Mouse (Mus musculus): ENCODE measurements around the gene Nceh1.
A peak's percentile ranks its signal among the peaks of the same experiment; 100 is the strongest.
"Not testable (repeated sequence)": the region's sequence is repeated elsewhere in the genome, so short reads cannot be mapped to it uniquely, and the experiment has no call there.

Nceh1 gene

DNA sequence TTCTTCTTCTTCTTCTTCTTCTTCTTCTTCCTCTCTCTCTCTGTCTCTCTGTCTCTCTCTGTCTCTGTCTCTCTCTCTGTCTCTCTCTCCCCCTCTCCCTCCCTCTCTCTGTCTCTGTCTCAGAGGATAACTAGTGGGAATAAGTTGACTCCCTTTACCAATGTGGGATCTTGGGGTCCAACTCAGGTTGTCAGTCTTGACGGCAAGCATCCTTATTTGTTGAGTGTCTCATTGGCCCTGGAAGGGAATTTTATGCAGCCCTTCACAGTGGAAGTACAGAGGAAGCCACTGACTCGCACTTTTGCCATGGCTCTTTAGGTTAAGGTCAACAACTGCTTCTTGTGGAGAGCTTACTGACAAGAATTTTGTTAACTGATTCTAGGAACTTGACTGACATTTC lies 105.5 kb downstream of the Nceh1 start:
- DNase-seq = no peak

DNA sequence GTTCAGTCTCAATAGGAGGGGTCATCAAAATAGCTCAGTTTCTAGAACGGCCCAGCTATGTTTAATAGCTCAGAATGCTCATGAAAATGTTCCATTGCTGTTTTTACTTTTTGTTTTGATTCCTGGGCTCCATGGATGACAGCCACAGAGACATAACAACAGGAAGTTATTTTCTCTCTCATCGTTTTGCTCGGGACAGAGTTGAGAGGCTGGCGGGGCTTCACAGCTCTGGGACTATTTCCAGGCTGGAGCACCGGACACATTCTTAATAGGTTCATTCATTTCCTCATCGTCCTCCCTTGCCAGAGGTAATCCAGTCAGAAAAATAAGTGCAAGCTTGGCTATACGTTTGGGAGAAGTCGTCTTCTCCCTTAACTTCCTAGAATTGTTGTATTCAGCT lies 106.1 kb downstream of the Nceh1 start:
- DNase-seq = peak; percentile 39

DNA sequence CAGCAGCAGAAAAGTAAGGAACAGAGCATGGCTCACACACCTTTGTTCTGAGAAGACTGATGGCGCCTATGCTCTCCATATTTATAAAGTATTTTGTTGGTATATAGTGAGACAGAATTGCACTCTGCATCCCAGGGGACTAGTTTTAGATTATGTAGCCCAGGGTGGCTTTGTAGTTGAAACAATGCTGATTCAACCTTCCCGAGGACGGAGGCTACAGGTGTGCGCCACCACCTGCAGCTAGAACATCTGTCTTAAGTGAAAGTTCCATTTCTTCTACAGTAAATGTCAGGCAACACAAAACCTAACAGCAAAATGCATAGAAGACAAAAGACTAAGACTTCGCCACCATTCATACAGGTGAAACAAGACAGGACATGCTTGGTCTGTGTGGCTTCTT lies 107.5 kb downstream of the Nceh1 start:
- no peak for DNase-seq

DNA sequence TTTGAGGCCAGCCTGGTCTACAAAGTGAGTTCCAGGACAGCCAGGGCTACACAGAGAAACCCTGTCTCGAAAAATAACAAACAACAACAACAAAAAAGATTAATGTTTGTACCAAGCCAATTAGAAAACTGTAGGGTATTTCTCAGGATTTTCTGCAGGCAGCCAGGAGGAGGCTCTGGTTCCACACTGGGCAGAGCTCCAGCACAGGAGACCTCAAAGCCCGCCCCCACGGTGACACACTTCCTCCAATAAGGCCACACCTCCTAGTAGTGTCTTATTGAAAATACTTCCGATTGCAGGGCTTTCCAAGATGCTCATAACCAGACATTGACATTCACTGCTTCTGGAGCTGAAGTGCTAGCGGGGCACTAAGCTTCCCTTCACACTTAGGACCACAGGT lies 108.2 kb downstream of the Nceh1 start:
- DNase-seq = not testable (repeated sequence)

DNA sequence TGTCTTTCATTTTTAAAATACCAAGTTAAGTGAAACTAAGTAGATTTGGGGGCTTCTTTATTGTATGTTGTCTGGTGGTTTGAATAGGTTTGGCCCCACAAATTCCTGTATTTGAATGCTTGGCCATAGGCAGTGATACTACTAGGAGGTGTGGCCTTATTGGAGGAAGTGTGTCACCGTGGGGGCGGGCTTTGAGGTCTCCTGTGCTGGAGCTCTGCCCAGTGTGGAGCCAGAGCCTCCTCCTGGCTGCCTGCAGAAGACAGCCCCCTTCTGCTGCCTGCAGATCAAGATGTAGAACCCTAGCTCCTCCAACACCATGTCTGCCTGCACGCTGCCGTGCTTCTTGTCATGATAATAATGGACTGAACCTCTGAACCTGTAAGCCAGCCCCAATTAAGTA lies 108.6 kb downstream of the Nceh1 start:
- DNase-seq = not testable (repeated sequence)

DNA sequence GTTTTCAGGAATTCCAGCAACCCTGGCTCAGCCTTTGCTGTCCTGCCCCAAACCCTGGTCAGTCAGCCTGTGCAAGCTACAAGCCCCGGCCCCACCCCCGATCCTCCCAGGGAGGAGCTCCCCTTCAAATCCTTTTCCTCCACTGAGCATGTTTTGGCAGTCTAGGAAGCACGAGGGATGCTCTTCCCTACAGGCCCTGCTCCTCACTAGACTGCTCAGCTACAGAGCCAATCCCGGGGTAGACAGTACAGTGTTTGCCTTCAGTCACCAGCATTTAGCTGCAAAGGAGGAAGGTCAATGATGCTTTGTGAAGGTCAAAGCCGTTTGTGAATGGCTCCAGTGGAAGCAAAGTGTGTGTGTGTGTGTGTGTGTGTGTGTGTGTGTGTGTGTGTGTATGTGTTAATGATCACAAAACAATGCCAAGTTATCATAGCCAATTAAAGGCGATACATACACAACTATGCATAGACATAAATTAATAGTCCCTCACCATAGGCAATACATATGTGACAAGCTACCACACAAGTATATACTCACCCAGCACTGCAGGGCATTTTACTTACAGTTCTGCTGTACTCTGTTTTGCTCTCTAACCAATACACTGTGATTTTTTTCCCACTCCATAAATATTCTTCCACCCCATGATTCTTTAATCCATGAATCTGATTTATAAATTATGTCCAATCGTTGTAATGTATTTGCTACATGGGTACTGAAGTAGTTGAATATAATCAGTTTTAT lies 111.0 kb downstream of the Nceh1 start:
- no peak for DNase-seq

DNA sequence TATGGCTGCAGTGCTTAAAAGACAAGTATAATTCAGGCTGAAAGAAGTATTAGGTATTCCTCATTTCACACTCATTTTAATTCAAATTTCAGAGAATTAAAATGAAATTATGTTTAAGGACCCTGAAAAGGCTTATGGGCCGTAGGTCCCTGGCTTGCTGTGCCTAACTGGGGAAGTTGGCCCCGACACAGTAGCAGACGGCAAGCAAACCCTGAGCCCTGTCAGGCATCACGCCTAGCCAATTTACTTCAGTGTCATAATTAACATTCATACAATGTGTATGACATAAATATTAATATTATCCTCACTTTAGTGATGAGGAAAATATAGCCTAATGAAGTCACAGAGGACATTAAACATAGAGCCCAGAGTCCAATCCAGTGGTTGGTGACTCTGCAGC lies 117.7 kb downstream of the Nceh1 start:
- DNase-seq = no peak

DNA sequence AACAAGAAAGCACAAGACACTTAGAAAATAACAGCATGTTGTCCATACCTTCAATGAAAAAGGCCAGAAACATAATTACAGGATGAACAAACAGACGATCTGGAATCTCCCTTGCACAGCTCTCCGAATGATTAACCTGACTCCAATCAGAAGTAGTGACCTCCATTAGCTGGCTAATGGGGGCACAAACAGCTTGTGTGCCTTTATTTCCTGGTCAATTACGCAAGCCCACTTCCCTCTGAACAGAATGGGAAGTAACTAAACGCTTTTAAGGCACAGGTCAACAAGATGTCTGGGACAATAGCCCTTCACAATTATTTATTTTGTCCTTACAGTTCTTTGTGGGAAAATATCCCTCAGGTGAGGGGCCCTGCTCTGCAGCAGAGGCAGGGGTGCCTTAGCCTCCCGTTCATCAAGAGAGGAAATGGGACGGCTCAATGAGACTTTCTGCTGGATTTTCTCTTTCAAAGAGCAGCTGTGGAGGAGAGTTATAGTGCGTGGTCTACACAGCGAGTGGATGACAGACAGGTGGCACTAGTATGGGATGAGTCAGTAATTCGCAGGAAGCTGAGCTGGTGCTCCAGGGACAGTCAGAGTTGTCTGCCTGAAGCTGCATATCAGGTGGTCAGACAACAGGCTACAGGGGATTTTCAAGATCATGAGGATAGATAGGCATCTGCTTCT lies 119.7 kb downstream of the Nceh1 start:
- DNase-seq = no peak

DNA sequence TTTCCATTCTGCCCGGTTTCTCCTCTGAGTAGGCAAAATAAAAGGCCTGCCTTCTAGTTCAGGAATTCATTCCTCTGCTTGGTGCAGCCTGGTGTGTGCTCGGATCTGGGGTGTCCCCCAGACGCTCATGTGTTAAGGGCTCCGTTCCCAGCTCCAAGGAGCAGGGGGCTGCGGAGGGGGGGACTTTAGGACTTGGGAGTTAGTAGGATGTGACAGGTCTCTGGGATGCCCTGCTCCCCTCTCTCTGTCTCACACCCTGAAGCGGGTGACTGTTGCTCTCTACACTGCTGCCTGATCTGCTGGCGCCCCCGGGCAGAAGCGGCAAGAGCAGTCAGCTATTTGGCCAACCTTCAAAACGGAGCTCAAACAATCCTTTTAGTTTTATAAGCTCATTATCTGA lies 124.0 kb downstream of the Nceh1 start:
- no peak for DNase-seq

DNA sequence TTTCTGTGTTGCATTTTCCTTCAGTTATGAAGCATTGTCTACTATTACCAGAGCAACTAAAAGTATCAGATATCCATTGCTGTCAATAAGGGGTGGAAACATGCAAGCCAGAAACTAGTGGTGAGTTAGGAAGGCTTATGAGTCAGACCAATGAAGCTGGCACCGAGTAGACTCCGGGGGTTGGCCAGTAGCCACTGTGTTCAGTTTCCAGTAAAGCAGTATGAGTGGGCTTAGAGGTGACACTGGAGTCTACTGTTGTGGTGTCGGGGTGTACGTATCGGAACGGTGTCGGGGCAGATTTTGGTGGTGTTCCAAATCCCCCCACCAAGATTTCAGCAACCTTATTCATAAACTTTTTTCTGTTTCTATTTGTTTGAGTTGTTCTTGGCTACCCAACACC lies 128.2 kb downstream of the Nceh1 start:
- no peak for DNase-seq

DNA sequence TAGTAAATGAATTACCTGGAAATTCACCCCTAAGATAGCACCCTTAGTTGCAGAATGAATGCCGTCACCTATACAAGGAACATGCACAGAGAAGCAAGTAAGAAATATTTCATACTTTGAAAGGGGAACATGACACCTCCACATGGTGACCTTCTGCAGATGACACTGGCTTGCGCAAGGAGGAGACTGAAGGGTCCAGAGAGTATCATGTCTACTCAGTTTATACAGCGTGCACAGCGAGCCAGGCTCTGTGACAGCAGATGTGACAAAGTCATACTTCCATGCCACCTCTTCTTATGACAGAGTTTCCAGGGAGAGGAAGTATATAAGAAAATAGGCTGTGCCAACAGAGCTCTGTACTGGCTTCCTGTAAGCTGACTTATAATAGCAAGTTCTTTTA lies 128.7 kb downstream of the Nceh1 start:
- DNase-seq = no peak

DNA sequence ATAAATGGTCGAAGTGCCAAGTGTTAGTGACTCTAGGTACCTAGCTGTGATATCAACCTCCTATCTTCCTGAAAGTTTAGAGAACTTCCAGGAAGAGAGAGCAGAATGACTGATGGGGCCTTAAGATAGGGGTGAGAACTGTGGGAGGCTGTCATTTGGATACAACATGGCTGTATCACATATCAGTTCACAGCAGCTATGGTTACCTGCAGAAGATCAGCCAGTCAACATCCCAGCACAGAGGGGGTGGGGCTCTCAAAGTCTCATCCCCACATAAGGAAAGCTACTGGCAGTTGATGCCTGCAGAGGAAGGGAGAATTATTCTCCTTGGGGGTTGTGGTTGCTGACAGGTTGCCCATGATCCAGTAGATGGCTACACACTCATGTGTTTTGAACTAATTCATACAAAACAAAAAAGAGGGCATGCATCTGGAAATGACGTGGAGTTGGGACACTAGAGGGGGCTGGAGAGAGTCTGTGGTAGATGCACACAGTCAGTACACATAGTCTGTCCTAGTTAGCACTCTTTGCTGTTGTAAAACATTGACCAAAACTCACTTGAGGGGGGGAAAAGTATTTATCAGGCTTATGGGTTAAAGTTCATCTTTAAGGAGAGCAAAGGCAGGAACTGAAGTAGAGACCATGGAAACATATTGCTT lies 131.9 kb downstream of the Nceh1 start:
- DNase-seq = no peak

DNA sequence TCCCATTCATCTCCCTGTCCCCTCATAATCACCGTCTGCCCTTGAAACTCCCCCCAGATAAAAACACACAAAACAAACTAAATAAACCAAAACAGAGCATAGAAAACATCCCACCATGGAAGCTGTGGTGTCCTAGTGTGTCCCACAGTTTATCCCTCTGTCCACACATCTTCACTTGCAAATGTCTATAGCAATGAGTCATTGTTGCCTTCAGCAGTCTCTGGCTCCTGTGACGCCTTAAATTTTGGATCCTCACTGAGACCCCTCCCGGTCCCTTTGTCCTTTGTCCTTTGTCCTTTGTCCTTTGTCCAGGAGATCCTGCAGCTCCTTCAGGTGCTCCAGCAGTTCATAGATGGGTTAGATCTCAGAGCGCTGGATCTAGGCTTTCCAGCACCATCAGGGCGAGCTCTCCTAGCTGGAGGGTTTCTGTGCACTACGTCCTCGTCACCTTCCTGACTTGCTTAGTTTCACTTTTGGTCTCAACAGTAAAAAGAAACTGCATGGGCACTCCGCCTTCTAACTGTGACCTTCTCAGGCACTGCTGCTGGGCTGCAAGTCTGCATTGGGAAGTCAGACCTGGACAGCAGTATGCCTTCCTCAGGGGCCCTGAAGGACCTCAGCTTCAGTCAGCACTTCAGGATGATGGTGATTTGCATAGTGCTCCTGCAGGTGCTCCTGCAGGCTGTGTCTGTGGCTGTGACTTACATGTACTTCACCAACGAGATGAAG lies 134.0 kb downstream of the Nceh1 start, which contains the start of gene Tnfsf10:
Gene Tnfsf10 (plus strand): TSS at position 470 of the 729 bp plus-strand sequence.
- peak; percentile 74 for DNase-seq

DNA sequence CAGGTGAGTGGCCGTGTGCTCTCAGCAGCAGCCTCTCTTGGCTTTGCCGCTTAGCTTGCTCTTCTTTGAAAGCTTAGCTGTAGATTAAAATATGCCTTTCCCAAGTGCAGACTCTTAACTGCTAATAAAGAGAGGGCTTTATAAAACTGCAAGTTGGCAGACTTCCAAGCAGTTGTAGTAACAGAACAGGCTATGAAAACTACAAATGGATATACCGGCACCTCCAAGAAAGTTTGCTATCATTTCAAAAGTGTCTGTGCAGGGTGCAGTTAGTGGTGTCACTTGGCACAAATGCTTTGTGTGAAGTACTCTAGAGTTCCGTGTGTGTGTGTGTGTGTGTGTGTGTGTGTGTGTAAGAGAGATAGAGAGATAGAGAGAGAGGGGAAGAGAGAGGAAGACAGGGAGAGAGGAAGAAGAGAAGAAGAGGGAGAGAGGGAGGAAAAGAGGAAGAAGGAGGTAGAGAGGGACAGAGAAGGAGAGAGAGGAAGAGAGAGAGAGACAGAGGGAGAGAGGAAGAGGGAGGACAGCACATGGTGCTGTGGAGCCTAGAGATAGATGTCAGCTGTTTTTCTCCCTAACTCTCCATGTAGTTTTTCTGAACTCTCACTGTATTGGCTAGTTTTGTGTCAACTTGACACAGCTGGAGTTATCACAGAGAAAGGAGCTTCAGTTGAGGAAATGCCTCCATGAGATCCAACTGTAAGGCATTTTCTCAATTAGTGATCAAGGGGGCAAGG lies 134.7 kb downstream of the Nceh1 start:
- DNase-seq = no peak

DNA sequence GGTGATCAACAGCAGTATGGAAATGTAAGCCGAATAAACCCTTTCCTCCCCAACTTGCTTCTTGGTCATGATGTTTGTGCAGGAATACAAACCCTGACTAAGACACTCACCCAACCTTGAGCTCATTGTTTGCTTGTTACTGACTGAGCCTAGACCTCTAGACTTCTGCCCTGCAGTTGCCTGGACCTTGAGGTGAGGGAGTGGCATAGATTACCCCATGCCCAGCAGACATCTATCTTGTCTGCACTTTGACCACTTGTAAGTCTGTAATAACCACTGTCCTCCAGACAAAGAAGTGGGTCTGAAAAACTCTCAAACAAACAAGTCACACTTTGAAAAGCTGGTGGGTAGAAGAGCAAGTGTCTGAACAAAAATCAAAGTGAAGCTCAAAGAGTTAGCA lies 136.9 kb downstream of the Nceh1 start:
- DNase-seq = peak; percentile 33

DNA sequence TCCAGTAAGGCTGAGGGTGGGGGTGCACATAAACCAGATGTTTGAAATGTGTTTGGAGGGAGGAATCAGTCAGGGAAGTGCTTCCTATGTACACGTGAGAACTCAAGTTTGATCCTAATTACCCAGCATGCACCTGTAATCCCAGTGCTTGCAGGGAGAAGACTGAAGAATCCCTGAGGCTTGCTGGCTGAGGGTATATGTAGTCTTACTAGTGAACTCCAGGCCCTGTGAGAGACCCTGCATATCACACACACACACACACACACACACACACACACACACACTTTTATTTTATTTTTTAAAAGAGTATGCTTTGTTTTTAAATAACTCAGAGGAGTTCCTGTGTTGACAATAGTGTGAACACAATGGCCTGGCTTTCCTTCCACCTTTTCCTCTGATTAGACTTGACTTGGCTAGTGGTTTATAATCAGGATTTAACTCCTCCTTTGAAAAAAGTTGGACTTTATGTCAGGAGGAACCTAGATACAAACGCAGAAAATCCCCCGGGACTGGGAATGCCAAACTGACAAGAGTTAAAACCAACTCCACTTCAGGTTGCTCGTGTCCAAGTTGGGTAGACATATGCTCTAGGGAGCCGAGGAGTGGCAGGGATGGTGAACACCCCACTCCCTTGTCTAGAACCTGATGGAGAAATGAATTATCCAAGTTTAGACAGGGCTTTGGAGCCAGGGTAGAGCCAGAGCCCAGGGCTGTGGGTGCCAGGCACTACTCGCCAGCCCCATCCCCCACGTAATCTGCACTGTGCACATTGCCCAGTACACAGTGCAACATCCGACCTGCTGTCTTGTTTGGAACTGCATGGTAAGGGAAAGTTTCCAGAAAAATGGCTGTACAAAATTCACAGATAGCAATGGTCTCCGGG lies 138.1 kb downstream of the Nceh1 start:
- DNase-seq = peak; percentile 70

DNA sequence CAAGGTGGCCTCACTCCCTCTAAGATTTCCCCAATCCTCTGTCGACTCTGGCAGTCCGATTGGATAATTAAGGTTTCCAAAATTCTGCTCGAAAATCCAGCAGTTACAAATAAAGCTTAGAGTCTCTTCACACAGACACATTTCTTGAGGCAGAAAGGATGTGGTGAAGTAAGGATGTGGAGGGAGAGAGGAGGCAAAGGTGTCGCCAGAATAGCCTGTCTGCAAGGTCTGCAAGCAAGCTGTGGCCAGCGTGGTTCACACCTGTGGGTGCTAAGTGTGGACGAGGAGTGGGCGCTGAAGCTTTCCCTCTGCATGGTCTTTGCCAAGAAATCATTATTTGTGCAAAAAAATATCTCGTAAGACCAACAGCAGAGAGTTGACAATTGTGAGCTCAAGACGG lies 139.8 kb downstream of the Nceh1 start:
- DNase-seq = no peak

DNA sequence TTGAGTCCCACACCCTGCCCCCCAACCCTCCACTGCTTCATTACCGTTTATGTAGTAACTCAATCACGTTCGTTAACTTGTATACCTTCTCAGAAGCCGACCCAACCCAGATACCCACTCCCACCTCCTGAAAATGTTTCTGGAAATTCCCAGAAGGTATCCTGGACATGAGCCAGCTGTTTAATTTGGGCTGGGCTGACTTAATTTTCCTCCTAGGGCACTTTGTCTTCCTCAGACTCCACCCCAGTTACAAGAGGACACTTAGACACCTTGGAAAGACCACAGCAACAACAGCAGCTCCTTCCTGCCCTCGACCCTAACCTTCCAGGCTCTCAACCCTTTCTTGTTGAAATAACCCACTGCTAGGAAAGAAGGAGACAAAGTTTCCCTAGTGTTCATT lies 140.8 kb downstream of the Nceh1 start:
- DNase-seq = peak; percentile 68

DNA sequence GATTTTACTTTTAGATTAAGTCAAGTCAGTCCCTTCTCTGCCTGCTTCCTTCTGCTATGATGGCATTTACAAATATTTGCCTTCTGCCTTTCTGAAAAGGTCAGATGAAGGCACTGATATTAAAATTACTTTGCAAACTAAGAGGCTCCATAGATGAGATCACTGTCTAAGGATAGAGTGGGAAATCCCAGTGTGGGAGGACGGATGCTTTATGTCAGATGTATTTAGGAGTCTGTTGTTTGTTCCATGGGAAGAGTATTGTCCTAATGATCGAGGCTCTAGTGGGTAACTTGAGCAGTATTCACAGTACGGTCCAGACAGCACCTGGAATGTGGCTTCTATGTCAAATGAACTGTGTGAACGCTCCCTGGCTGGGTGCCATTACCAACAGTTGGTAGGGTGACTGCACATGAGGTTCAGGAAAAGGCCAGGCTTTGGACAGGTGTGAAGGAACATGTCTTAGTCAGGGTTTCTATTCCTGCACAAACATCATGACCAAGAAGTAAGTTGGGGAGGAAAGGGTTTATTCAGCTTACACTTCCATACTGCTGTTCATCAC lies 143.9 kb downstream of the Nceh1 start:
- DNase-seq = peak; percentile 66

DNA sequence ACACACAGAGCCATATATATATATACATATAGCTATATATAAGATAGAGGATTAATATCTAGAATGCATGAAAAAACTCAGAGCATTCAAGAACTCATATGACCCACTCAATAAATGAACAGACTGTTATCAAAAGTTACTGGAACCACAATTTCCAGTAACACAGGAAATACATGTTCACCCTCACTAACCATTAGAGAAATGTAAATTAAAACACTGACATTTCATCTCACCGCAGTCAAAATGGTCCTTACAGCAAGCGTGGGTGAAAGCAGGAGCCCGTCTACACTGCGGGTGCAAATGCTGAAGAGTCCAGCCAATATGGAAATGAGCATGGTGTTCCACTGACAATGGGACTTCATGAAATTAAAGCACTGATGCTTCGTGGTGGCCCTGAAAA lies 147.9 kb downstream of the Nceh1 start:
- DNase-seq = no peak

Data from kidney, adult 18-20 months (tissue).